Mouse (Mus musculus) hindbrain, embryonic 16.5 days (tissue): ENCODE data around the gene Fibin. TPM values are rescaled to one million over a fixed set of nuclear protein-coding genes. Genes with fewer than 3 reads are reported as not detected.

Experiments
- ATAC-seq: fragments of 200-750 bp; cut with Nextera tagmentation; 2 replicates; pipeline ENCODE4 v1.8.0; 2017; ENCODE audit warnings: moderate TSS enrichment, moderate library complexity
- H3K27ac ChIP-seq: fragments of 300-500 bp; sonication (generic); 2 replicates; pipeline ENCODE4 v1.5.1; 2014; ENCODE audit warnings: low read depth, mild to moderate bottlenecking, control low read depth, low read length, moderate library complexity
- H3K27me3 ChIP-seq: fragments of 300-500 bp; sonication (generic); replicated peaks from 2 replicates; pipeline ENCODE4 v1.6.1; 2014; ENCODE audit warnings: low read length; ENCODE audit not compliant: control insufficient read depth, insufficient read depth
- H3K36me3 ChIP-seq: fragments of 300-500 bp; sonication (generic); 2 replicates; pipeline ENCODE4 v1.6.1; 2014; ENCODE audit warnings: mild to moderate bottlenecking, low read length, moderate library complexity, mixed read lengths; ENCODE audit not compliant: control insufficient read depth, insufficient read depth
- H3K4me1 ChIP-seq: fragments of 300-500 bp; sonication (generic); 2 replicates; pipeline ENCODE4 v1.6.1; 2014; ENCODE audit warnings: low read depth, low read length; ENCODE audit not compliant: control insufficient read depth, insufficient read depth
- H3K4me2 ChIP-seq: fragments of 300-500 bp; sonication (generic); 2 replicates; pipeline ENCODE4 v1.6.1; 2014; ENCODE audit warnings: mild to moderate bottlenecking, low read length, control low read depth, moderate library complexity
- H3K4me3 ChIP-seq: fragments of 300-500 bp; sonication (generic); 2 replicates; pipeline ENCODE4 v1.5.1; 2014; ENCODE audit warnings: mild to moderate bottlenecking, low read length, control low read depth, moderate library complexity
- H3K9ac ChIP-seq: fragments of 300-500 bp; sonication (generic); 2 replicates; pipeline ENCODE4 v1.6.1; 2014; ENCODE audit warnings: low read depth, mild to moderate bottlenecking, control low read depth, low read length, moderate library complexity
- H3K9me3 ChIP-seq: fragments of 300-500 bp; sonication (generic); 2 replicates; pipeline ENCODE4 v1.6.1; 2014; ENCODE audit warnings: mild to moderate bottlenecking, low read length, moderate library complexity; ENCODE audit not compliant: control insufficient read depth
- WGBS: fragments of 180-500 bp; shearing (Covaris S2); extraction: QIAGEN DNeasy Blood & Tissue Kit; methylation state at CpG from one replicate; pipeline ENCODE4 v1.1.7; 2014; 5-methylcytosine and 5-hydroxymethylcytosine counted together
- polyA plus RNA-seq: library from polyadenylated mRNA; unstranded; fragments of >200 nt; fragmentation: Nextera tagmentation; extraction: Ambion mirVana; gene quantifications from 2 replicates; pipeline ENCODE4 v1.2.1, GENCODE M21; 2015

Fibin gene
- polyA plus RNA-seq: 9.4 and 10.7 TPM in 2 replicates

- WGBS: 1% methylated on average over 32 of the region's 33 CpGs
- H3K36me3 ChIP-seq: no peaks in the 10 kb centered on the region
- H3K27ac ChIP-seq: peak within 1 kb of the TSS; percentile 3; the same call in 1 of the 2 replicates
- H3K9me3 ChIP-seq: no peaks in the 10 kb centered on the region
- peak within 1 kb of the TSS; percentile 77 for H3K9ac ChIP-seq
- ATAC-seq: peak; percentile 94
- H3K4me1 ChIP-seq: no peaks in the 10 kb centered on the region; the same call in 1 of the 2 replicates
- peaks cover 4% of the 10 kb centered on the region for H3K27me3 ChIP-seq
- H3K4me3 ChIP-seq: peak within 1 kb of the TSS; percentile 58
- H3K4me2 ChIP-seq: peak within 1 kb of the TSS; percentile 95
Measured at GRCm38 (mm10) chr2:110362432-110363283, at the start of gene Fibin. Fibin (minus strand) TSS chr2:110363183.

GRCm38 (mm10) chr2:110411428-110411827, 48.4 kb upstream of the Fibin start:
- WGBS: 80% methylated on average over 3 of the region's 3 CpGs
- Histone ChIP-seq H3K9me3 (no peaks in the 10 kb centered on the region), H3K4me2 (no peak overlapping the region), H3K4me3 (no peak overlapping the region), H3K27ac (no peak overlapping the region), H3K27me3 (no peaks in the 10 kb centered on the region), H3K9ac (no peak overlapping the region), H3K36me3 (no peaks in the 10 kb centered on the region), H3K4me1 (no peaks in the 10 kb centered on the region)
- no peak for ATAC-seq

DNA sequence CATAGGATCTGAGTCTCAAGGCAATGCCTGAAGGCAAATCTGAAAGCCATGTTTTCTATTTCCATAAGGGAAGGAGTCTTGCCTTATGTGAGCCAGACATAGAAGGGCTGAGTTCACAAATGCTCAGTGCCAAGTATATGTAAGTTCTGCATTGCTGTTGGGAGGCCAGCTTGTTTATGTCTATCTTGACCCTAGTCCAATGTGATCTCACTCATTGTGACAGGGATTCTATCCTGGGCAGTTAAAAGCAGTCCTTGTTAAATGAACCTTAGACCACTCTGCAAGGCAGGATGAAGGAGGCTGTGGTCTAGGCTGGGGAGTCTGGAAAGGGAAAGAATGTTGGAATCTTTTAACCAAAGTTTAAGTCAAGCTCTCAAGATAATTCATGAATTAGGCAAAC, 45.8 kb upstream of the Fibin start:
- no peak overlapping the region for H3K27ac ChIP-seq
- ATAC-seq: no peak
- no peaks in the 10 kb centered on the region for H3K36me3 ChIP-seq
- H3K9me3 ChIP-seq: no peaks in the 10 kb centered on the region
- no peaks in the 10 kb centered on the region for H3K27me3 ChIP-seq
- H3K4me2 ChIP-seq: no peak overlapping the region
- H3K9ac ChIP-seq: no peak overlapping the region
- H3K4me3 ChIP-seq: no peak overlapping the region
- H3K4me1 ChIP-seq: no peaks in the 10 kb centered on the region

DNA sequence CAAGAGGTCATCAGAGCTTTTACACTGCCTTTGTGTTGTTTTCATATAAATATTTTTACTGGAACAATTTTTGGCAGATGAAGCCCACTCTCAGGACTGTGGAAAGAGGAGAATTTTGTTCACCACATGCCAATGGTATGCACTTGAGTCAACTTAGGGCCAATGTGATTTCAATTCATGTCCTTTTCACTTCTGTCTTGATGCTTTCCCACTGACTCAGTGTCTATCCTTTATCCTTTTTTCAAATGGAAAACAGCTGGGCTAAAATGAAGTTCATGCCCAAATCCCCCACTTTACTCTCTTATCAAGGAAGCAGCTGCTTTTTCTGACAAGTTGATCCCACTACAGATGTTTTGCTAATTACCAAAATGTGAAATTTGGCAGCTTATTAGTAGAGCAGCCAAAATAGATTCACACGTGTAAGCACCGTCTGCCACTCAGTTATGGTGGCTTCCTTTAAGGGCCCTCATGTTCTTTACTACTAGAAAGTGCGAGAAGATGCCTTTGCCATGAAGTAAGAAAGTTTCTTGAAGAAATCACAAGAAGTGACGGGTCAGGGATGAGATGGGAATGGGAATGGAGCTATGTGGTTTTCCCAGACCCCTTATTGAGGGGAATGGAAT, 29.8 kb upstream of the Fibin start:
- WGBS: 76% methylated on average over 4 of the region's 4 CpGs
- no peak for ATAC-seq

GRCm38 (mm10) chr2:110390736-110391409, 27.9 kb upstream of the Fibin start:
- H3K4me2 ChIP-seq: no peak overlapping the region
- no peaks in the 10 kb centered on the region for H3K4me1 ChIP-seq
- H3K36me3 ChIP-seq: no peaks in the 10 kb centered on the region
- H3K4me3 ChIP-seq: no peak overlapping the region
- 70% methylated on average over 5 of the region's 5 CpGs for WGBS
- H3K9me3 ChIP-seq: no peaks in the 10 kb centered on the region
- no peaks in the 10 kb centered on the region for H3K27me3 ChIP-seq
- no peak overlapping the region for H3K27ac ChIP-seq
- no peak overlapping the region for H3K9ac ChIP-seq
- ATAC-seq: no peak

More for the DNA sequence above, 29.8 kb upstream of the Fibin start:
- Histone ChIP-seq H3K27me3 (no peaks in the 10 kb centered on the region), H3K27ac (no peak overlapping the region), H3K36me3 (no peaks in the 10 kb centered on the region), H3K4me3 (no peak overlapping the region), H3K4me1 (no peaks in the 10 kb centered on the region), H3K4me2 (no peak overlapping the region), H3K9me3 (no peaks in the 10 kb centered on the region), H3K9ac (no peak overlapping the region)

GRCm38 (mm10) chr2:110379811-110380210, 16.8 kb upstream of the Fibin start:
- Histone ChIP-seq H3K27ac (no peak overlapping the region), H3K4me2 (no peak overlapping the region), H3K27me3 (no peaks in the 10 kb centered on the region), H3K36me3 (no peaks in the 10 kb centered on the region), H3K4me3 (no peak overlapping the region), H3K9me3 (no peaks in the 10 kb centered on the region), H3K4me1 (no peaks in the 10 kb centered on the region), H3K9ac (no peak overlapping the region)
- 83% methylated on average over 2 of the region's 2 CpGs for WGBS
- no peak for ATAC-seq

GRCm38 (mm10) chr2:110376660-110377059, 13.7 kb upstream of the Fibin start:
- 95% methylated on average over 1 of the region's 1 CpGs for WGBS
- Histone ChIP-seq H3K27ac (no peak overlapping the region), H3K4me1 (no peaks in the 10 kb centered on the region), H3K4me3 (no peak overlapping the region), H3K9ac (no peak overlapping the region), H3K9me3 (no peaks in the 10 kb centered on the region), H3K27me3 (no peaks in the 10 kb centered on the region), H3K4me2 (no peak overlapping the region), H3K36me3 (no peaks in the 10 kb centered on the region)
- no peak for ATAC-seq

DNA sequence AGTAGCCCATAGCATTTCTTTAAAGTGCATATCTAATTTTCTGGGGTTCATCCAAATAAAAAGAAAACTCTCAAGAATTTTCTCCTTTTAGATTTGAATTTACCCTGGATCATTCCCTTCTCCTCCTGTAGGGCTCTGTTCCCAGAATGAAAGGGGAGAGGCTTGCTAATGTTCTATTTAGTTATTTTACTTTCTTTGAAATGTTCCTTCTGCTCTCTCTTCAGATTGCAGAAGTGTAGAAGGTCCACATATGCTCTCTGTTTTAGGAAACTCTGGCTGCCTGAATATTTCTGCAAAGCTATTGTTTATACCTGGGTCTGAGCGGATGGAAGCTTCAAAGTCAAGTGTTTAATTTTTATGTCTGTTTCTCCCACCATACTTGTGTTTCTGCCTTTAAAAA, 12.5 kb upstream of the Fibin start:
- Histone ChIP-seq H3K27me3 (no peaks in the 10 kb centered on the region), H3K27ac (no peak overlapping the region), H3K36me3 (no peaks in the 10 kb centered on the region), H3K9ac (no peak overlapping the region), H3K4me2 (no peak overlapping the region), H3K4me3 (no peak overlapping the region), H3K9me3 (no peaks in the 10 kb centered on the region), H3K4me1 (no peaks in the 10 kb centered on the region)
- ATAC-seq: no peak
- 92% methylated on average over 1 of the region's 1 CpGs for WGBS

GRCm38 (mm10) chr2:110373186-110373585, 10.2 kb upstream of the Fibin start:
- Histone ChIP-seq H3K36me3 (no peaks in the 10 kb centered on the region), H3K4me2 (no peak overlapping the region), H3K9me3 (no peaks in the 10 kb centered on the region), H3K9ac (no peak overlapping the region), H3K27ac (no peak overlapping the region), H3K4me1 (no peaks in the 10 kb centered on the region), H3K27me3 (no peaks in the 10 kb centered on the region), H3K4me3 (no peak overlapping the region)
- WGBS: 54% methylated on average over 2 of the region's 2 CpGs
- no peak for ATAC-seq
